Mouse (Mus musculus): ENCODE measurements around the gene Tmem44.

DNA sequence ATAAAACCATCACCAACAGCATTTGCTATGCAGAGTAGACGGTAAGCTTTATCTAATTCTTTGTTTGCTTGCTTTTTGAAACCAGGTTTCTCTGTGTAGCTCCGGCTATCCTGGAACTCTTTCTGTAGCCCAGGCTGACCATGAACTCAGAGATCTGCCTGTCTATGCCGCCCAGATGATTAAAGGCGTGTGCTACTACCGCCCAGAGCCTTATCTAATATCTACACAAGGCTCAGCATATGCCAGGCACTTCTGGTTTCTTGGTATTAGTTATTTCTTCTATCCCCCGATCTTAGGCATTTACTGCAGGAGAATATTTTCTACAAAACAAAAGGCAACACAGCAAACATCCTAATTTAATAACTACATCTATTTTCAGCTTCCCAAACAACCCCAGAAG is 15.0 kb upstream of the Tmem44 start:
- TF ChIP-seq CTCF (IDR thresholded peaks at IDR 0.05; ENCODE audit: low read depth, low read length): no peak
- TF ChIP-seq POLR2A (IDR thresholded peaks at IDR 0.05; ENCODE audit: extremely low read depth, insufficient read depth, low read length): no peak

Data from liver, adult 2 months (tissue).